Mouse (Mus musculus): Measurements from ENCODE around the gene Spcs2.

DNA sequence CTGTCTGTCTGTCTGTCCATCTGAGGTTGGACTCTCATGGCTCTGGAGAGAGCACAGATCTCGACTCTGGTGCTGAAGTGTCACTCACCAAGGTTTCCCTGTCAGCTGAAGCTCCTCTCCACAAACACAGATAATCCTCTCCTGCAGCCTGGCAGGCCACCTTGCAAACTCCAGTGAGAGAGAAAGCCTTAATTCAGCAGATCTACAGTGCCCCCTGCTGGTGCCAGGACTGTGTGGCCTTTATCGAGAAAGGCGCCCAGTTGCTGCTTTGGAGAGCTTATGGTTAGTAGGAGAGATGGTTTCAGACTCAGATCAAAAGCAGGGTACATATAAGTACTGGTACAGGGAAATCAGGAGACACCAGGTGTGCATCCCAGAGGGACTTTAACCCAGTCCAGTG lies 13.1 kb upstream of the Spcs2 start:
- TF ChIP-seq POLR2A (IDR thresholded peaks at IDR 0.05; ENCODE audit: control insufficient read depth, extremely low read depth, insufficient read depth, low read length, poor library complexity) (no peak), CTCF (IDR thresholded peaks at IDR 0.05; ENCODE audit: borderline replicate concordance, control insufficient read depth, extremely low read depth, insufficient read depth, low read length, poor library complexity) (peak; percentile 76; the same call in 1 of the 2 replicates)
